Mouse (Mus musculus): ENCODE results near the gene Map1lc3b.
A peak's percentile ranks its signal among the peaks of the same experiment; 100 is the strongest.

The Map1lc3b gene

DNA sequence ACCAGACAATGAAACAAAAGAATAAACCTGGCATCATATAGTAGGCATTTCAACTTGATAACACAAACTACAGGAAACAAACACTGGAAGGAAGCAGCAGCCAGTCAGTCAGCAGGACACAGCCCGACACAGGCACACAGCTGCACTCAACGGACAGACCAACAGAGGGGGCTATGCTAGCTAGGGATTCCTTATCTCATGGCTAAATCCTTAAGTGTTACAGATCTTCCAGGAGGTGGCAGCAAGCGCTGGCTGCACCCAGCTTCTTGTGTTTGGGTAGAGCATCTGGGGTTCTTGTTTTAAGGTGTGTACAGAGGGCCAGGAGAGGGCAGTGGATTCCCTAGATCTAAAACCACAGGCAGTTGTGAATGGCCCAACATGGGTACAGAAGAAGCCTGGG lies 12.7 kb downstream of the Map1lc3b start:
- peak; percentile 75 to 91 for DNase-seq (ENCODE audit: inconsistent age in 2 of 2, low spot score in 1 of 2)

DNA sequence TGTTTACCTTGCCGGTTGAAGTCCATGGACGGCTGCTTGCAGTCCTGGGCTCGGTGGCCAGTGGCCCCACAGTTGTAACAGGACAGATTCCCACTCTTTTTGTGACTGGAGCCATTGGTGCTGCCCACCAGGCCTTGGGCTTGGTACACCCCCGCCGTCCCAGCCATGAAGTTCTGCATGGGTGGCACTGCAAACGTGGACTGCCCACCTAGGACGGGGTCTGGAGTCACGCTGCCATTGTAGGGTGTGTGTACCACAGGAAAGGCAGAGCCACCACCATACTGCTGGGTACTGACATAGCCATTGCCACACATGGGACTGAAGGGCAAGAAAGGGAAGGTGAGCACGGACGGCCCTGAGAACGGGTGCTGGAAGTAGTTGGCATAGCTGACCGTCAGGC lies 13.6 kb downstream of the Map1lc3b start:
- peak in 1 of 2 experiments; percentile 29 for DNase-seq (ENCODE audit: inconsistent age in 2 of 2, low spot score in 1 of 2)

DNA sequence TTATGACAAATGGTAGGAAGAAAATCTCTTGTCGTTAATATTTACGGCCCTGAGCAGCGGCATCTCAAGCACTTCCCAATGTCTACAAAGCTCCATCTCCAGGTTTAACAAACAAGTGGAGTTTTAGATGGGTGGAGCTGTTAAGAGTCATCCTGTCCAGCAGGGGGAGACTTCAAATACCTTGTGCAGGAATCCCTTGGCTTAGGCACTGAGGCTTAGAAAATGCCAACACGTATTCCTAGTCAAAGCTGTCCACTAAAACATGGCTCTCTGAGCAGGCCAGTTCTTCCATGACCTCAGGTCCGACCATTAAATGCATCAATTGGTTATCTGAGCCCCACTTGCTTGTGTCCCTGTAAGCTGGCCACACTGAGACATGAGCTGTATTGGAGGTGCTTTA lies 17.5 kb downstream of the Map1lc3b start:
- peak in 1 of 2 experiments; percentile 64 for DNase-seq (ENCODE audit: inconsistent age in 2 of 2, low spot score in 1 of 2)

DNA sequence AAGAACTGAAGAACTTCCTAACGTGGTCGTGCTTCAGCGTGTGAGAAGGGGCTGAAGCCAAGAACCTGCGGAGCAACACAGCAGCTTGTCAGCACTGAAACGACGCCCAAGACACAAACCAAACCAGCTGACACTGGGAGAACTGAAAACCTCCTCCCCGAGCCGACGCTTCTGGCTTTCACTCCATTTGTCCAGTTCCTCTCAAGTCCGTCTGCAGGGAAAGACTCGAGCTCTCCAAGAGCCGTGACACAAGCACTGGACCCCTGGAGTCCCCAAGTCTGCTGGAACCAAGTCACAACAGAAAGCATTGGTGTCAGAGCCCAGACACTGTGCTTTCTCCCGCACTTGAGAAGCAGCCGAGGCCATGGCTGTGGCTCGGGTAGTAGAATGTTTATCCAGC lies 19.1 kb downstream of the Map1lc3b start:
- no peak for DNase-seq (ENCODE audit: inconsistent age in 2 of 2, low spot score in 1 of 2)

DNA sequence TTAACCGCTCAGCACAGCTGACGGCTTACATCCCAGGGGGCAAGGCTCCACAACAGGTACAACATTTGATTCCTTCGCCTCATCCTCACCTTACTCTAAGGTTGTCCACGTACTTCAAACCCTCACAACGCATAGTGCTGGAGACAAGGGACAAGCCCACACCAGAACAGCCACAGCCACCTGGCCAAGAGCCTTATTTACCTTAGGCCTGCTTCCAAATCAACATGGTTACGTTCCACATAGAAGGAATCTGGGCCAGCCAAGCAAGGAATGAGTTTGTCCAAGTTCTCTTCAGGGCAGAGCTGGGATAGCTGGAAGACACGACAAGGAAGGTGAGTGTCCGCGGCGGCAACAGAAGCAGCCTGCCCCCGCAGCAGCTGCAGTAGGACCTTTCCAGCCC lies 19.8 kb downstream of the Map1lc3b start:
- no peak for DNase-seq (ENCODE audit: inconsistent age in 2 of 2, low spot score in 1 of 2)

DNA sequence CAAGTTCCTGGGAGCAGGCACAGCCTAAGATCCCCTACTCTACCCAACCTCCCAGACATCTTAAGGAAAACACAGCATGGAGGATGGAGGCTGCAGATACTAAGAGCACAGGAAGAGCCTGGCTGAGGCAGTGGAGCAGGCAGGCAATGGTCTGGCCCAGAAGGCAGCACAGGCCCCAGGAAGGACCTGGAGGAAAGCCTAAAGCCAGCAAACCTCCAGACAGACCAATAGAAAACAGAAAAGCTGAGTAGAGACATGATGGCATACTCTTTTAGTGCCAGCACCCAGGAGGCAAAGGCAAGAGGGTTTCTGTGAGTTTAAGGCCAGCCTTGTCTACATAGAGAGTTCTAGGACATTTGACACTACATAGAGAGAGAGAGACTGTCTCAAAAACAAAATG lies 23.3 kb downstream of the Map1lc3b start:
- DNase-seq (ENCODE audit: inconsistent age in 2 of 2, low spot score in 1 of 2), result no peak

DNA sequence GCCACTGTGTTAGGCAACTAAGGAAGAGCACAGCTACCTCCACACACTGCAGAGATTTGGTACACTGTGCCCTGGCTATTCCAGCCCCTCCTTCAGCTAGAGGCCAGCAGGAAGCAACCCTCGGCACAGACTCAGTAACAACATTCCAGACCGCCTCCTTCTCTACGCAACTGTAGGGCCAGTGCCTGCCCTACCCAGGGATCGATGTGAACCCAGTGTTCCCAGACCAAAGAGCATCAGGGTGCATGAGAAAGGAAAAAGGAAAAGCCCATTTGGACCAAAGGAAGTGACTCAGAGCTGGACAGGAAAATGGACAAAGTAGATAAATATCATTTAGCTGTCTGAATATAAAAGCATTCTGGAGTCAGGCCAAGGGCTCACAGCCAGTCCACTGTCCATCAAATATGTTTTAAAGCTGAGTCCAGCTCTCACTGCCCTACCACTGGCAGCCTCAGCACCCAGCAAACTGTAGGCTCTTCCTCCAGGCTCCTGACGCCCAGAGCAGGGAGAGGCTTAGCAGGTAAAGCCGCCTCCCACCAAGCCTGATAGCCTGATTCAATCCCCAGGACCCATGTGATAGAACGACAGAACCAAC lies 29.3 kb downstream of the Map1lc3b start:
- DNase-seq (ENCODE audit: inconsistent age in 2 of 2, low spot score in 1 of 2), result peak; percentile 77 to 90

DNA sequence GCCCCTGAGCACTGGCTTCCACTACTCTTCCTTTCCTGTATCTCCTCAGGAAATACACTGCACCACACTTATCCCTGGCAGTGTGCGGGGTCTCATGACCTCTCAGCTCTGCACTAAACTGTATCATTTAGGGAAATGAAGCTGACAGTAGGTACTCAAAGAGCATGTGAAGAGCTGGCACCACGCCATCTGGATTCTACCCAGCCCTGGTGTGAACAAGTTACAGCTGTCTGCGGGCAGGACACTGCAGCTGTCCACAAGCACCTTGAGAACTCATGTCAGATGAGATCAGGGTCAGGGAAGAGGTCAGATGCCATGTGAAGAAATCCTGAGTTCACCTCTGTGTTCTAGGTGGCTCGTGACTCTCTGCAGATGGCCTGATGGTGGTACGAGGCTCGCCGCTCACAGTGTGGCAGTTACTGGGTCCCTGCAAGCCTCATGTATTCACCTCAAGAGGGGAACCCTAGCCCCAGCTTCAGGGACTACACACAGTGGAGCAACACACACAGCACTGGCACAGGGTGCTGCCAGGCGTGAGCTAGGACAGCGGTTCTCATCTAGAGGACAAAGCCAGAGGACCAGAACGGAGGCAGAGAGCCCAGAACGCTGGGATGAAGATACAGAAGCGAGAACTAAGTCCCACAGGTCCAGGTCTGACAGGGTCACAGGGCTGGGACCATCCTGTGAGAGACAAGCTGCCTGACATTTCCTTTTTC lies 30.8 kb downstream of the Map1lc3b start:
- DNase-seq (ENCODE audit: inconsistent age in 2 of 2, low spot score in 1 of 2), result peak; percentile 47 to 80

DNA sequence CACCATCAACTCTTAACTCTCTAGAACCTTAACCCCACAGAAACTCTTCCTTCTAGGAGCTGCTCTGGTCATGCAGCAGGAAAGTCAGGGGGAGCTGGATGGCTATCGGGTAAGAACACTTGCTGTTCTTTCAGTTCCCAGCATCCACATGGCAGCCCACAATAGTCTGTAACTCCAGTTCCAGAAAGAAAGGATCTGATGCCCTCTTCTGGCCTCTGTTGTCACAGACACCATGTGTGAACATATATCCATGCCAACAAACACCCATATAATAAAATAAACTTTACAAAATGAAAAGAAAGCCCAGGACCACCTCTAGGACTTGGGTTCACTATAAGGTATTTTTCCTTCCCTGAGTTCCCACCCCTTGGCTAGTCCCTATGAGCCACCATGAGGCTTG lies 31.7 kb downstream of the Map1lc3b start:
- no peak for DNase-seq (ENCODE audit: inconsistent age in 2 of 2, low spot score in 1 of 2)

DNA sequence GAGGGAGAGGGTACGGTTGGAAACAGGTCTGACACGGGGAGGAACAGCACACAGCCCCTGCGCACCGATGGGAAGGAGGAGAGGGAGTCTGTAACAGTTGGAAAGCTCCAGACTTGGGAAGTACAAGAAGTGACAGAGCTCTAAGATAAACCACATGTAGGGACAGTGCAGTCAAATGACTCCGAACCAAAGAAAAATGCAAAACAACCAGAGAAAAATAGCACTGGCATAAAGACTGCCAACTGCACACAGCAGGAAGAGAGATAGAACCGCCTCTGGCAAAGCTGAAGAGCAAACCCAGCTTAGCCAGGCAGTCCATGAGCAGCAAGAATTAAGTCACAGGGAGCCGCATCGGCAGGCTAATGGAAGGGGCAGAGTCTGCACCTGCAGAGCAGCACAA lies 32.9 kb downstream of the Map1lc3b start:
- no peak for DNase-seq (ENCODE audit: inconsistent age in 2 of 2, low spot score in 1 of 2)

DNA sequence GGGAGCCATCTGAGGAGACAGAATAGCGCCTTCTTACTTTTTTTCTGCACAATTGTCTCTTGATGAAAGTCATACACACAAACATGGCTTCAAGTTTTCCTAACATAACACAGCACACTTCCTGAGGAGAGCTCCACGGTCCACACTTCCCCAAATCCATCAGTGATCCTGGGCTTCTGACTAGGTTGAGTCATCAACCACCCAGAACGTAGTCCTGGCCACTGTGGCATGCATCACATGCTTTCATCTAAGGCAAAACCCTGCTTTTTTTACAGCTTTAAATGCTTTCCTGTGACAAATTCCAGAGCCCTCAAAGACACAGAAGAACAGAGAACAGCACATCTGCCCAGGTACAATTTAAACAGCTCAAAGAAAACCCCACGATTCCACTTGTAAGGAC lies 38.5 kb downstream of the Map1lc3b start:
- no peak for DNase-seq (ENCODE audit: inconsistent age in 2 of 2, low spot score in 1 of 2)

DNA sequence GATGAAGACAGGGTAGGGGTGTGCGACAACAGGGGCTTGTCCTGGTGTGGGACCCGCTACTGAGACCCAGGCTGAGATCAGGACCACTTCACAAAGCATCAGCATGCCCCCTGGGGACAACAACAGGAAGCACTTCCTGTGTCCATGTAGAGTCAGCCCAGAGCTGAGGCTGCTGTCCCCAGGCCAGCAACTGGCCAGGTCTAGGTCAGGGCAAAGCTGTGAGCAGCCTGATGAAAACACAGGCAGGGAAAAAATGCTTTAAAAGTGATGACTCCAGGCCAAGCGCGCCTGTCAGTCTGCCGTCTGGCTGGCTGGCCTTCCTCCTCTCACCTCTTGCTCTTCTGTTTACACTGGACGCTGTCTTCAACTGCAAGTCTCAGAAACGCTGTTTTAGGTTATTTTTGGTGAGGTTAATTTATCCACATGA lies 41.5 kb downstream of the Map1lc3b start:
- DNase-seq (ENCODE audit: inconsistent age in 2 of 2, low spot score in 1 of 2), result peak; percentile 71 to 85

DNA sequence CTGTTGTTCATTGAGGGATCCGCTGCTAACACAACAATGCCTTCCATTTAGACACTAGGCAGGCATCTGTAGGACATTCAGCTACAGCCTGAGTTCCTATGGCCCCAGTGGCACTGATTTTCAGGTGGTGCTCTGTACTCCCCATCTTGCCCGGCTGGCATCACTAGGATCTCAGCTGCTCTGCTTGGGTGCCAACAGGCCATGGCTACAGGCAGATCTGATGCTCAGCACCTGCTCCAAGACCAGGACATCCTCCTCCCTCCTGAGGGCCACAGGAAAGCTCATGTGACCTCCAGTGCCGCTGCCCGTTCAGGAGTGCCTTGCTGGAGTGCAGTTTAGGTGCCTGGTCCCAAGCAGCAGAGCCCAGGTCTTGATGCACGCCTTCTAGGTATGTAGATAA lies 42.2 kb downstream of the Map1lc3b start:
- peak in 1 of 2 experiments; percentile 43 for DNase-seq (ENCODE audit: inconsistent age in 2 of 2, low spot score in 1 of 2)

DNA sequence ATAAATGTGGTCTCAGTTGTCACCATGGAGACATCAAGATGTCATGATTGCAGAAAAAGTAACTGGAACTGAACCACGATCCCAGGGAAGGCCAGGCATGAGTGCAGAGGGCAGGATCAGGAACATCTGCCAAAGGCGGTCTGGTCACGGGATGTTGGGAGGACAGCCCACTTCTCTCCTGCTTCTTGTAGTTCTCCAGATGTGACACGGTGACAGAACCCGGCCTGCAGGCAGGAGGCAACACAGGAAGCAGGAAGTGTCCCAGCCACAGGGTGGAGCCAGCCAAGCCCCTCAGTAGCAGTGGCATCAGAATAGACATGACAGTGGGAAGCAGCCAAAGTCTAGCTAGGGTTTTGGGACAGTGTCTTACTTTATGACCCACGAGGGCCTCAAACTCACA lies 45.4 kb downstream of the Map1lc3b start:
- DNase-seq (ENCODE audit: inconsistent age in 2 of 2, low spot score in 1 of 2), result peak; percentile 43 to 71

DNA sequence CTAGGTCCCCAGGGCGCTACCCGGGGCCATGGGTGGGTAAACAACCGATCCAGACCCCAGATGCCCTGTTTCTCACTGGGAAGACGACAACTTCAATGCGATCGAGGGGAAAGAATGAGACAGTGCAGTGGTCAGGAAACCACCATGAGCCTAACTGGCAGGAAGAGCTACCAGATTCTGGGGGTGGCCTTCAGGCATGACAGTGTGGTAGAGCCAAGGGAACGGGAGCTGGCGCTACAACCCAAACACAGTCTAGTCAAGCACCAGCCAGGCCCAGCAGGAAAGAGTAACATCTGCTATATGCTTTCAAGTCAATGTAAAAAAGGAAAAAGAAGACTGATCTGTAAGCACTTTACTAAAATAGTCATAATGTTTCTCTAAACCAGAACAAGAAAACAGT lies 46.0 kb downstream of the Map1lc3b start:
- DNase-seq (ENCODE audit: inconsistent age in 2 of 2, low spot score in 1 of 2), result no peak

DNA sequence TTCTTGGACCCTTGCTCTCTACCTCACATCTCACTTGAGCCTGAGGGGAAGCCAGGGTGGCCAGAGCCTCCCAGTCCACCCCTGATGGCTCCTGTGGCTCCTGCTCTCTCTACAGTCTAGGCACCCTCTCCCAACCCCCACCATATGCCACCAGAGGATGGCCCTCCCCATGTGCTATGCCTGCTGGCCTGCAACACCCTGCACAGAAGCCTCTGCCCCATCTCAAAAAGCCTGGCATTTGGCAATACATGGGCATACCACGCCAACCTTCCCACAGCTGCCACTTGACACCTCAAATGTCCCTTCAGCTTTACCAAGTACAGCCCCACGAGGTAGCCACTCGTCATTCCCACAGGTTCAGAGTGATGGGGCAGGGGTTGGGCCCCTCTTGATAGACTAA lies 52.6 kb downstream of the Map1lc3b start:
- peak; percentile 7 to 27 for DNase-seq (ENCODE audit: inconsistent age in 2 of 2, low spot score in 1 of 2)

DNA sequence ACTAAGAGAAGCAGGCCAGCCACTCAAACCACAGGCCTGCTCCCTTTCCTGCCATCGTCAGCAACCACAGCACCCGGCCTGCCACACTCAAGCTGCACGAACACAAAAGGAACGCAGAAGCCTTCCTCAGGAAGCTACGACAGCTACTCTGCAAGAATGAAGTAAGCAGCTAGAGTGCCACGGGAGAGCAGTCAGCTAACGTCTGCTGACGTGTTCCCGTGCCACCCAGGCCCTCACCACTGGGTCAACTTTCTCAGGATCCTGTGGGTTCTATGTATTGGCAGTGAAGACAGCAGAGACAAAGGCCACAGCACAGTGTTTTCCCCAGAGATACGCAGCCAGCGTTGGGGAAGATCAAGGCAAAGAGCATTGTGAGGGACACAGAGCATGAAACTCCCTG lies 53.2 kb downstream of the Map1lc3b start:
- DNase-seq (ENCODE audit: inconsistent age in 2 of 2, low spot score in 1 of 2), result peak; percentile 14 to 41

DNA sequence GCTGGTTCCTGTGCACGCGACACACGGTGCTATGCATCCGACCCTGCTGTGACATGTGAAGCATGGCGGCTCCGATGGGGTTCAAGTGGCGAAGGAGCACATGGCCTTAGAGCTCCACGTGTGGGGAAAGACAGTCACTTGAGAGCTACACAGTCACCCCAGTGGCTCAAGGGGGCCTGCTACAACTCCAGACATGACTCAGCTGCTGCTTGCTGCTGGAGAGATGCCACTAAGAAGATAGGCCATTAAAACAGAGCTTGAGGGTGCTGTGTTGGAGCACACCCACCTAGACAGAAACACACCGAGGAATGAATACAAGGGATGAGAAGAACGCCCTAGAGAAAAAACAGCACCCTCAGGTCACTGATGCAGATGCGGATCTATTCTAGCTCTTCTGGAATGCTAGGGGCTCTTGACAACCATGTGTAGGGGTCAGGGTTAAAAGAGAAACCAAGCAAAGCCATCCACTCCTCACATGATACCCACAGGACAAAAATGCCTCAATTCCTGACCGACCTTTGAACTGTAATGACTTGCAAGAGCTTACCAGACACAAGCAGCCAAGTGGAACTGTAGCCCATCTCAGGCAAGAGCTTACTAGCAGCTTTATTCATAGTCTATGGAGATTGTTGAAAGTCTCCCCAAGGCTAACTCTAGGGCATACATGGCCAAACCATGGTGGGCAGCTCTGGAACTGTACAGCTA lies 57.5 kb downstream of the Map1lc3b start:
- peak in 1 of 2 experiments; percentile 55 for DNase-seq (ENCODE audit: inconsistent age in 2 of 2, low spot score in 1 of 2)
